Mouse (Mus musculus) kidney, adult 2 months (tissue): ENCODE data around the gene Wee2. TPM values are rescaled to one million over a fixed set of nuclear protein-coding genes. Genes with fewer than 3 reads are reported as not detected.

ENCODE experiments used
- DNase-seq: peaks from one replicate; pipeline ENCODE4 v3.0.0; 2021
- H3K27ac ChIP-seq: fragments of 200-500 bp; 2 replicates; pipeline ENCODE4 v1.5.1; 2012; ENCODE audit warnings: low read depth, low read length, control low read depth, inconsistent platforms; ENCODE audit not compliant: insufficient read depth
- H3K27me3 ChIP-seq: fragments of 200-500 bp; replicated peaks from 2 replicates; pipeline ENCODE4 v1.6.1; 2012; ENCODE audit warnings: mild to moderate bottlenecking, moderate library complexity, low read length, inconsistent platforms; ENCODE audit not compliant: control insufficient read depth, insufficient read depth
- H3K36me3 ChIP-seq: fragments of 200-500 bp; 2 replicates; pipeline ENCODE4 v1.6.1; 2012; ENCODE audit warnings: mild to moderate bottlenecking, moderate library complexity, low read length, inconsistent platforms; ENCODE audit not compliant: control insufficient read depth, insufficient read depth
- H3K4me1 ChIP-seq: fragments of 200-500 bp; 2 replicates; pipeline ENCODE4 v1.6.1; 2011; ENCODE audit warnings: low read length; ENCODE audit not compliant: control insufficient read depth, insufficient read depth
- H3K4me3 ChIP-seq: fragments of 200-500 bp; 2 replicates; pipeline ENCODE4 v1.5.1; 2011; ENCODE audit warnings: mild to moderate bottlenecking, low read depth, low read length, control low read depth; ENCODE audit not compliant: insufficient read depth
- CTCF ChIP-seq: fragments of 200-500 bp; conservative IDR thresholded peaks from 2 replicates; pipeline ENCODE4 v1.5.1; 2011; ENCODE audit warnings: low read depth, mild to moderate bottlenecking, control low read depth, low read length, moderate library complexity, mixed read lengths; ENCODE audit not compliant: insufficient read depth, insufficient read length
- POLR2A ChIP-seq: fragments of 200-500 bp; IDR thresholded peaks from one replicate; pipeline ENCODE4 v1.6.1; 2011; ENCODE audit warnings: low read depth, low read length, control low read depth
- WGBS: fragments of 180-500 bp; shearing (Covaris S2); methylation state at CpG from one replicate; pipeline ENCODE4 v1.1.7; 2018; 5-methylcytosine and 5-hydroxymethylcytosine counted together
- polyA plus RNA-seq: library from polyadenylated mRNA; depleted of rRNA; stranded (reverse); fragments of >200 nt; gene quantifications from 2 replicates; pipeline ENCODE4 v1.2.3, GENCODE M21; 2012

Wee2 gene
- polyA plus RNA-seq, 1 experiment: not detected

DNA sequence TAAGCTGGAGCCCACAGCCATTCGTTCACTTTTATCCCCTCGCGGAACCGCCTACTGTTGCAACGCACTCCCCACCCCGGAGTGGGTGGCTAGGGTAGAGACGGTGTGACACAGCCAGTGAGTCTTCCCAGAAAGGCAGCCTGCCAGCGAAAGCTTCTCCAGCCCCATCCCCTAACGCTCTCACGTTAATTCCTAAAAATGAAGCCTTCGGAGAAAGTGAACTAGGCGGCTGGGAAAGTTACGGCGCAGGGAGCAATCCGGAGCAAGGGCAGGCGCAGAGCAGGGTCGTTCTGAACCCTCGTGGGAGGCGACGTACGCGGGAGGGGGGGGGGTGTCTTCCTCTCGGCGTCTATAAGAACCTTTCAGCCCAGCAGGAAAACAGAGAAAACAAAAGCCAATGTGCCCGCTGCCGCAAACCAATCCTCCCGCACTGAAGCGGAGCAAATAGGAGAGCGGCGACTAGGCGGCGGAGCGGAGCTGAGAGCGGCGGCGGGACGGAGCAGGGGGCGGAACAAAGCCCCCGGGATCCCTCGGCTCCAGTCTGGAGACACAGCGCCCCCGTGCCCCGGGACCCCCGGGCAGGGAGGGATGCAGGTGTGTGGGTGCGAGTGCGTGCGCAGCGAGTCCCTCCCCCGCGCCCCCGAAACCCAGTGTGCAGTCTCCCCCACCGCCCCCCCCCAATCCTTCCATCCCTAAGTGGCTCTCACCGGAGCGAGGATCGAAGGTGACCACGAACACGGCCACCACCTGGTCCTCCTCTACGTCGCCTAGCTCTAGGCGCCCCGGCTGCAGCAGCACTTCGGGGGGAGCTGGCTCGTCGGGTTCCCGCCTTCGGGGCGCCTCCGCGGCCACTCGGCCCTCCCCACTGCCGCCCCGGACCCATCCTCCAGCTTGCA, 3.5 kb upstream of the Wee2 start:
- no peak for TF ChIP-seq CTCF
- no peak for TF ChIP-seq POLR2A
- no peaks in the 10 kb centered on the region for H3K27me3 ChIP-seq
- DNase-seq: peak; percentile 27
- no peak overlapping the region for H3K27ac ChIP-seq
- no peaks in the 10 kb centered on the region for H3K4me1 ChIP-seq
- H3K4me3 ChIP-seq: peak overlapping the region; percentile 98
- H3K36me3 ChIP-seq: no peaks in the 10 kb centered on the region
- under 1% methylated on average over 64 of the region's 72 CpGs for WGBS

DNA sequence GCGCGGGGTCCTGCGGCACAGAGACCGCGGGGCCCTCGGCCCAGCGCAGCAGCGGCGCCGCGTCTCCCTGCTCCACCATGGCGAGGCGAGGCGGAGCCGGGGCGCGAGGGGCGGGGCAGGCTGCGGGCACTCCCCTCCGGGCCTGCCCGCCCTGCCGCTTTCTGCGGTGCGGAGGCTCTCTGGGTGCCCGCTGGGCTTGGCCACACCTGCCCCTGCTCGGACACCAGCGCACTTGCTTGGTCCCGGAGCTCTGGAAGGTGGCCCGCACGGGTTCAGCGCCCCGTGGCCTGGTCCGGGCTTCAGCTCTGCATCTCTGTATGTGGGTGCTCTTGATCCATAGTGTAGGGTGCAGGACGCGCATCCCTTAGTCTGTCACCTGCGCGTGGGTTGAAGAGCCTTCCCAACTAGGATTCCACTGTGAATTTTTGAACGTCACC, 2.8 kb upstream of the Wee2 start, which contains the start of gene E330009J07Rik:
Gene E330009J07Rik (minus strand): TSS at position 89 of the 437 bp plus-strand sequence.
- DNase-seq: peak; percentile 85
- no peaks in the 10 kb centered on the region for H3K27me3 ChIP-seq
- no peak within 1 kb of the TSS for H3K27ac ChIP-seq
- no peak for TF ChIP-seq POLR2A
- no peak for TF ChIP-seq CTCF
- under 1% methylated on average over 38 of the region's 38 CpGs for WGBS
- peak within 1 kb of the TSS; percentile 98 for H3K4me3 ChIP-seq
- H3K4me1 ChIP-seq: no peaks in the 10 kb centered on the region
- no peaks in the 10 kb centered on the region for H3K36me3 ChIP-seq

- no peaks in the 10 kb centered on the region for H3K36me3 ChIP-seq
- H3K4me1 ChIP-seq: no peaks in the 10 kb centered on the region
- DNase-seq: no peak
- WGBS: 22% methylated on average over 12 of the region's 12 CpGs
- no peak overlapping the region for H3K27ac ChIP-seq
- no peak overlapping the region for H3K4me3 ChIP-seq
- H3K27me3 ChIP-seq: no peaks in the 10 kb centered on the region
- TF ChIP-seq CTCF: no peak
- no peak for TF ChIP-seq POLR2A
Measured at GRCm38 (mm10) chr6:40439731-40440130, 843 bp downstream of the Wee2 start.

DNA sequence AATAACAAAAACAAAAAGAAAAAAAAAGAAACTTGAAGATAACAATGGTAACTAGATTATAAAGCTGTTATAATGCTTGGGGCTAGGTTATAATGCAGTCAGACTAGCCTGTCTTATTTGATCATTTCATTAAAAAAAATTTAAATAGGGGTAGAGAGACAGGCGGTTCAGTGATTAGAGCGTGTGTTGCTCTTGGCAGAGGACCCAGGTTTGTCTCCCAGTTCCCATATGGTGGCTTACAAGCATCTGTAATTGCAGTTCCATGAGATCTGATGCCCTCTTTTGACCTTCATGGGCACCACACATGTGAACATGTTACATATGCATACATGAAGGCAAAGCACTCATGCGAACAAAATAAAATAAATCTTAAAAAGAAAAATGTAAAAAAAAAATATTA, 2.4 kb downstream of the Wee2 start:
- Histone ChIP-seq H3K4me3 (no peak overlapping the region), H3K4me1 (no peaks in the 10 kb centered on the region), H3K27ac (no peak overlapping the region), H3K27me3 (no peaks in the 10 kb centered on the region), H3K36me3 (no peaks in the 10 kb centered on the region)
- WGBS: 68% methylated on average over 3 of the region's 3 CpGs
- DNase-seq: no peak
- TF ChIP-seq CTCF (no peak), POLR2A (no peak)

DNA sequence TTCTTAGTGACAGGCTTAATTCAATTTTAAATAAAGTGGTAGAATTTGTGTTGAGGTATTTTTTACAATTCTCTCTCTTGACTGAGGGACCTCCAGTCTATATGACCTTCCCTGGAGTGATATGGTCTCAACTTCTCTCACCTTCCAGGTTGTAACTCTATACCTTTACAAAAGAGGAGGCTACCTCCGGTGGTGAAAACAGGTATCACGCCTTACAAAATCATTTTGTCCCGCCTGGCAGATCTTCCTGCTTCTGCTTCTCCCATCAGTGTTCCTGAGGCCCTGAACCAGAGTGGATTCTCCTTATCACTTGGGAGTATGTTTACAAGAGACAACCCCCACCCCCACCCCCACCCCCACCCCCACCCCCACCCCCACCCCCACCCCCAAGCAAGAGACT, 2.9 kb downstream of the Wee2 start:
- WGBS: 36% methylated on average over 3 of the region's 3 CpGs
- no peak for DNase-seq
- Histone ChIP-seq H3K4me1 (no peaks in the 10 kb centered on the region), H3K27ac (no peak overlapping the region), H3K36me3 (no peaks in the 10 kb centered on the region), H3K4me3 (no peak overlapping the region), H3K27me3 (no peaks in the 10 kb centered on the region)
- TF ChIP-seq POLR2A: no peak
- no peak for TF ChIP-seq CTCF

- H3K4me1 ChIP-seq: no peaks in the 10 kb centered on the region
- H3K27me3 ChIP-seq: no peaks in the 10 kb centered on the region
- WGBS: 32% methylated on average over 10 of the region's 10 CpGs
- DNase-seq: no peak
- no peak overlapping the region for H3K27ac ChIP-seq
- H3K4me3 ChIP-seq: no peak overlapping the region
- H3K36me3 ChIP-seq: no peaks in the 10 kb centered on the region
- no peak for TF ChIP-seq CTCF
- TF ChIP-seq POLR2A: no peak
Measured at GRCm38 (mm10) chr6:40443281-40443928, 4.5 kb downstream of the Wee2 start.

GRCm38 (mm10) chr6:40448626-40449025, 9.7 kb downstream of the Wee2 start:
- Histone ChIP-seq H3K36me3 (no peaks in the 10 kb centered on the region), H3K4me1 (no peaks in the 10 kb centered on the region), H3K27me3 (no peaks in the 10 kb centered on the region), H3K27ac (no peak overlapping the region), H3K4me3 (no peak overlapping the region)
- TF ChIP-seq POLR2A (no peak), CTCF (no peak)
- DNase-seq: no peak
